Mouse (Mus musculus) hindbrain, postnatal 0 days (tissue): ENCODE measurements at regions not wholly inside any gene's neighbourhood (a gene's known extent, or its start where the extent isn't known, plus 50 kb on each side); places are given as distances from the start of the nearest gene placed in this dataset.

ENCODE experiments used
- ATAC-seq: fragments of 200-750 bp; cut with Nextera tagmentation; 2 replicates; pipeline ENCODE4 v1.8.0; 2017; ENCODE audit warnings: mild to moderate bottlenecking, moderate TSS enrichment, moderate library complexity
- DNase-seq: peaks from one replicate; pipeline ENCODE4 v3.0.0-alpha.2; 2015; ENCODE audit warnings: low spot score
- H3K27ac ChIP-seq: fragments of 300-500 bp; sonication (generic); 2 replicates; pipeline ENCODE4 v1.5.1; 2014; ENCODE audit warnings: mild to moderate bottlenecking
- H3K27me3 ChIP-seq: fragments of 300-500 bp; sonication (generic); 2 replicates; pipeline ENCODE4 v1.6.1; 2014; ENCODE audit warnings: low read length, mixed read lengths; ENCODE audit not compliant: insufficient read depth
- H3K36me3 ChIP-seq: fragments of 300-500 bp; sonication (generic); 2 replicates; pipeline ENCODE4 v1.6.1; 2014; ENCODE audit warnings: low read length, mixed read lengths; ENCODE audit not compliant: insufficient read depth
- H3K4me1 ChIP-seq: fragments of 300-500 bp; sonication (generic); 2 replicates; pipeline ENCODE4 v1.6.1; 2014; ENCODE audit warnings: antibody characterized with exemption, low read length, mixed read lengths; ENCODE audit not compliant: insufficient read depth
- H3K4me2 ChIP-seq: fragments of 300-500 bp; sonication (generic); 2 replicates; pipeline ENCODE4 v1.6.1; 2014; ENCODE audit warnings: low read depth, mild to moderate bottlenecking, low read length, moderate library complexity, mixed read lengths
- H3K4me3 ChIP-seq: fragments of 300-500 bp; sonication (generic); 2 replicates; pipeline ENCODE4 v1.5.1; 2014; ENCODE audit warnings: low read length
- H3K9ac ChIP-seq: fragments of 300-500 bp; sonication (generic); replicated peaks from 2 replicates; pipeline ENCODE4 v1.6.1; 2014; ENCODE audit warnings: mild to moderate bottlenecking, low read length, moderate library complexity, mixed read lengths
- H3K9me3 ChIP-seq: fragments of 300-500 bp; sonication (generic); 2 replicates; pipeline ENCODE4 v1.6.1; 2016; ENCODE audit warnings: low read length, mixed read lengths
- CTCF ChIP-seq: IDR thresholded peaks from 2 replicates; pipeline ENCODE4 v1.5.1; 2016; ENCODE audit warnings: antibody characterized with exemption, control low read depth, low read depth
- whole genome bisulfite sequencing: fragments of 180-500 bp; shearing (Covaris S2); extraction: QIAGEN DNeasy Blood & Tissue Kit; methylation state at CpG from one replicate; pipeline ENCODE4 v1.1.7; 2014; 5-methylcytosine and 5-hydroxymethylcytosine counted together

GRCm38 (mm10) chr13:107923129-107924114, 120.8 kb upstream of the Smim15 start:
- H3K4me3 ChIP-seq = no peak overlapping the region
- TF ChIP-seq CTCF = no peak
- H3K4me1 ChIP-seq = no peaks in the 10 kb centered on the region
- ATAC-seq (peak; percentile 84), DNase-seq (peak; percentile 74)
- H3K4me2 ChIP-seq = no peak overlapping the region
- 39% methylated on average over 19 of the region's 19 CpGs for WGBS
- no peaks in the 10 kb centered on the region for H3K27me3 ChIP-seq
- H3K36me3 ChIP-seq = no peaks in the 10 kb centered on the region
- H3K27ac ChIP-seq = peak overlapping the region; percentile 62
- no peak overlapping the region for H3K9ac ChIP-seq
- H3K9me3 ChIP-seq = no peaks in the 10 kb centered on the region

DNA sequence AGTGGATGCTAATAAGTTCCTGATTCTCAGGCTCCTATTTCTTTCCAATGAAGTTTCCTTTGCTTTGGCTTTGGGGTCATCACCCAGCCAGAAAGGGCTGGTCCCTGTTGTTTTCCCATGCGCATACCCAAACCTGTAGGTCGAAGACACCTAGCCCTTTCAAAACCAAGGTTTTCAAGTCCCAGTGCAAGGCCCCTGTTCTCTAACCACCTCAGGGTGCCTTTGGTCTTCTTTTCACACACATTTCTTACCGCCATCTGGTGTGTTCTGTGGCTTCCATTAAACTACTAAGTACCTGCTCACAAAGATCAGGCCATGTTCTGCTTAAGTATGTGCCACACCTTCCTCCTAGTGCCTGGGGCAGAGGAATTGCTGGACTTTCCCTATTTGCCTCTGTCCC, 124.8 kb upstream of the Smim15 start:
- no peaks in the 10 kb centered on the region for H3K27me3 ChIP-seq
- no peaks in the 10 kb centered on the region for H3K4me1 ChIP-seq
- H3K9ac ChIP-seq = no peak overlapping the region
- H3K9me3 ChIP-seq = no peaks in the 10 kb centered on the region
- H3K27ac ChIP-seq = no peak overlapping the region
- H3K4me2 ChIP-seq = no peak overlapping the region
- WGBS = 91% methylated on average over 3 of the region's 3 CpGs
- H3K36me3 ChIP-seq = no peaks in the 10 kb centered on the region
- TF ChIP-seq CTCF = no peak
- ATAC-seq (no peak), DNase-seq (no peak)
- no peak overlapping the region for H3K4me3 ChIP-seq

DNA sequence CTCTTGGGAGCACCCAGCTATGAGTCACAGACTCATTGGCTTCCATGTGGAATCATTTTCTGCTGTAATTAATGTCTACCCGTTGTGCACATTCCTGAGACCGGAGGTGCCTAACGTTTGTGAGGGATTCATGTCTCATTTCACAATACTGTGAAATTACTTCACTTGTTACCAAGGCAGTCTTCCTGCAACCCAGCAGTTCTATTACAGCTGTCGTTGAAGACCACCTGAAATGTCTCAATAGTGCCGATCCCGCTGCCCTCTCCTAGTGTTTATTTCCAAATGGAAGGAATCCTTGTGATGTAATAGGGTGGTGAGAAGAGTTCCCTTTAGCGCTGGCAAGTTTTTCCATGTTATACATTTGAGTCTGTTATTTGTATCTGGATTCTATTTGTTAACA, 125.8 kb upstream of the Smim15 start:
- Histone ChIP-seq H3K27ac (no peak overlapping the region), H3K4me2 (no peak overlapping the region), H3K9me3 (no peaks in the 10 kb centered on the region), H3K9ac (no peak overlapping the region), H3K27me3 (no peaks in the 10 kb centered on the region), H3K36me3 (no peaks in the 10 kb centered on the region), H3K4me1 (no peaks in the 10 kb centered on the region), H3K4me3 (no peak overlapping the region)
- no peak for TF ChIP-seq CTCF
- 88% methylated on average over 7 of the region's 7 CpGs for WGBS
- DNase-seq (no peak), ATAC-seq (no peak)

DNA sequence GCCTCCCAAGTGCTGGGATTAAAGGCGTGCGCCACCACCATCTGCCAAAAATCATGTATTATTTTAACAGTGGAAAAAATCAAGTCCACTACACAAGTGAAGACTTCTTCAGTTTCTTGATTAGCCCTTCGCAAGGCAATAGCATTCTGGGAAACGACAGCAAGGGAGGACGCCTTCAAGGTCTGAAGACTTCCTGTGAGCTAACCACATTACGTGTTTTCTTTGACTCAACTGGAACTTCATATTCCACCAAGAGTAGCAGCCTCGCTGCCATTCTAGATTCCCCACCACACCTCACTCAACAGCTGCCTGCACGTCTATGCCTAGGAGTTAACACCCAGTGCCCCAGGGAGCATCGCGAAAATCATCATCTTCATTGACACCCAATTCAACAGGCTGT, 126.2 kb upstream of the Smim15 start:
- DNase-seq (no peak), ATAC-seq (no peak)
- Histone ChIP-seq H3K9me3 (no peaks in the 10 kb centered on the region), H3K4me3 (no peak overlapping the region), H3K27ac (no peak overlapping the region), H3K9ac (no peak overlapping the region), H3K4me2 (no peak overlapping the region), H3K36me3 (no peaks in the 10 kb centered on the region), H3K4me1 (no peaks in the 10 kb centered on the region), H3K27me3 (no peaks in the 10 kb centered on the region)
- TF ChIP-seq CTCF = no peak
- WGBS = 91% methylated on average over 10 of the region's 10 CpGs

GRCm38 (mm10) chr13:107917564-107917963, 126.7 kb upstream of the Smim15 start:
- Histone ChIP-seq H3K9me3 (no peaks in the 10 kb centered on the region), H3K9ac (no peak overlapping the region), H3K4me1 (no peaks in the 10 kb centered on the region), H3K36me3 (no peaks in the 10 kb centered on the region), H3K27ac (no peak overlapping the region), H3K27me3 (no peaks in the 10 kb centered on the region), H3K4me2 (no peak overlapping the region), H3K4me3 (no peak overlapping the region)
- TF ChIP-seq CTCF = no peak
- no peak for ATAC-seq
- no peak for DNase-seq
- 93% methylated on average over 3 of the region's 3 CpGs for whole genome bisulfite sequencing

DNA sequence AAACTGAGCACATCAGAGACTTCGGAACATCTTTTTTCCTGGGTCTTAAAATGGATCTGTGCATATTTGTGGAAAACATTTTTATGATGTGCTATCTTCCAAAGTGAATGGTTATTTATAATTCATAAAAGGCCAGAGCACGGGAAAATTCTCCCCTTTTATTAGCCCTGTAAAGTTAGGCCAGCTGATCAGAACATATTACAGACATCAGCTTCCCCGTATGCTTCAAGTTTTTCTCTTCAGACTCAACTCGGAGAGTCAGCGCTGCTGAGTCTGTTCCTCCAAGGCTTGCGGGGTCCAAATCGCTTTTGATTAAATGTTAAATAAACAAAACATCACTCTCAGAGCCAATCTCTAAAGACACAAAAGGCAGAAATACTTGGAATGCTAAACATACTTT, 134.1 kb upstream of the Smim15 start:
- no peaks in the 10 kb centered on the region for H3K36me3 ChIP-seq
- H3K4me3 ChIP-seq = no peak overlapping the region
- H3K4me1 ChIP-seq = no peaks in the 10 kb centered on the region
- DNase-seq (no peak), ATAC-seq (no peak)
- no peak overlapping the region for H3K4me2 ChIP-seq
- 64% methylated on average over 7 of the region's 7 CpGs for WGBS
- no peak overlapping the region for H3K27ac ChIP-seq
- H3K9me3 ChIP-seq = no peaks in the 10 kb centered on the region
- no peak overlapping the region for H3K9ac ChIP-seq
- TF ChIP-seq CTCF = no peak
- no peaks in the 10 kb centered on the region for H3K27me3 ChIP-seq
